Mouse (Mus musculus) ES-E14 (cell line): ENCODE measurements around the gene Syt9. TPM values are rescaled to one million over a fixed set of nuclear protein-coding genes. Genes with fewer than 3 reads are reported as not detected.

Experiments
- DNase-seq: peaks from one replicate; pipeline ENCODE4 v3.0.0-alpha.2; 2013; ENCODE audit warnings: low read depth, low spot score
- H3K27ac ChIP-seq: 2 replicates; pipeline ENCODE4 v1.5.1; 2012; ENCODE audit warnings: low read depth, mild to moderate bottlenecking, low read length, moderate library complexity, mixed read lengths; ENCODE audit not compliant: poor library complexity, insufficient read depth, severe bottlenecking
- H3K36me3 ChIP-seq: 2 replicates; pipeline ENCODE4 v1.6.1; 2012; ENCODE audit warnings: mild to moderate bottlenecking, low read length, moderate library complexity, mixed read lengths; ENCODE audit not compliant: control insufficient read depth, poor library complexity, insufficient read depth, severe bottlenecking
- H3K4me1 ChIP-seq, 2 experiments: fragments of 150-350 bp in 1 of 2; sonication (generic) in 1 of 2; 2 replicates each; pipeline ENCODE4 v1.6.1; 2012; ENCODE audit warnings: low read length in 2 of 2, mild to moderate bottlenecking in 1 of 2, mixed read lengths in 1 of 2; ENCODE audit not compliant: control insufficient read depth in 2 of 2, insufficient read depth in 2 of 2, poor library complexity in 1 of 2
- H3K4me3 ChIP-seq, 2 experiments: fragments of 150-350 bp in 1 of 2; sonication (generic) in 1 of 2; 2 replicates each; pipeline ENCODE4 v1.5.1; 2012; ENCODE audit warnings: low read length in 2 of 2, low read depth in 1 of 2, mild to moderate bottlenecking in 1 of 2, mixed read lengths in 1 of 2; ENCODE audit not compliant: insufficient read depth in 1 of 2, poor library complexity in 1 of 2, severe bottlenecking in 1 of 2
- H3K9ac ChIP-seq: 2 replicates; pipeline ENCODE4 v1.6.1; 2012; ENCODE audit warnings: low read depth, mild to moderate bottlenecking, low read length, mixed read lengths; ENCODE audit not compliant: poor library complexity, insufficient read depth, severe bottlenecking
- H3K9me3 ChIP-seq: fragments of 150-350 bp; sonication (generic); 2 replicates; pipeline ENCODE4 v1.6.1; 2012; ENCODE audit warnings: low read depth, mild to moderate bottlenecking, low read length; ENCODE audit not compliant: control insufficient read depth, insufficient read depth
- CHD2 ChIP-seq: IDR thresholded peaks from 2 replicates; pipeline ENCODE4 v1.6.1; 2014; ENCODE audit warnings: mild to moderate bottlenecking, low read depth, low read length, inconsistent platforms
- HCFC1 ChIP-seq: IDR thresholded peaks from 2 replicates; pipeline ENCODE4 v1.6.1; 2012; ENCODE audit warnings: low read length, inconsistent platforms, borderline replicate concordance; ENCODE audit not compliant: insufficient read depth
- MAFK ChIP-seq: IDR thresholded peaks from 2 replicates; pipeline ENCODE4 v1.6.1; 2014; ENCODE audit warnings: mild to moderate bottlenecking, low read depth, low read length, inconsistent platforms; ENCODE audit not compliant: insufficient read depth
- ZC3H11A ChIP-seq: IDR thresholded peaks from 2 replicates; pipeline ENCODE4 v1.6.1; 2012; ENCODE audit warnings: low read depth, mild to moderate bottlenecking, inconsistent platforms, low read length, borderline replicate concordance
- ZNF384 ChIP-seq: IDR thresholded peaks from 2 replicates; pipeline ENCODE4 v1.6.1; 2012; ENCODE audit warnings: low read depth, low read length, inconsistent platforms
- in situ Hi-C, 2 experiments: fragments of 600-800 bp; cut with MboI; formaldehyde crosslinking; loops; one replicate each; pipeline ENCODE4 v1.15.1; 2025; ENCODE audit warnings: low sequenced_read_pairs in 2 of 2, inconsistent platforms in 1 of 2; ENCODE audit not compliant: unreplicated experiment in 2 of 2
- total RNA-seq: library from RNA; depleted of rRNA; stranded (reverse); fragments of 300-350 nt; gene quantifications from 2 replicates; pipeline ENCODE4 v1.2.3, GENCODE M21; 2012

Gene Syt9
- total RNA-seq, 1 experiment = 8.4 TPM

- H3K4me3 ChIP-seq = no peak overlapping the region
- in situ Hi-C loops = loop anchor here in 1 of 2 experiments (10.0 kb wide), 1 partner anchor 307 kb away; no protein-coding TSS in a partner anchor
- no peak overlapping the region for H3K9ac ChIP-seq
- no peaks in the 10 kb centered on the region for H3K4me1 ChIP-seq
- H3K27ac ChIP-seq = no peak overlapping the region
- DNase-seq = no peak
- no peaks in the 10 kb centered on the region for H3K9me3 ChIP-seq
- no peaks in the 10 kb centered on the region for H3K36me3 ChIP-seq
- TF ChIP-seq ZC3H11A = no peak
- TF ChIP-seq HCFC1 = no peak
- TF ChIP-seq CHD2 = no peak
- TF ChIP-seq MAFK = no peak
- TF ChIP-seq ZNF384 = no peak
These were observed 150.9 kb downstream of the Syt9 start for GRCm38 (mm10) chr7:107521411-107521810.

GRCm38 (mm10) chr7:107526299-107526698 is 155.8 kb downstream of the Syt9 start:
- no peaks in the 10 kb centered on the region for H3K4me1 ChIP-seq
- no peak for TF ChIP-seq CHD2
- peak; percentile 67 for TF ChIP-seq ZC3H11A
- TF ChIP-seq MAFK = no peak
- no peaks in the 10 kb centered on the region for H3K9me3 ChIP-seq
- no peaks in the 10 kb centered on the region for H3K36me3 ChIP-seq
- H3K4me3 ChIP-seq = no peak overlapping the region
- in situ Hi-C loops = loop anchor here in 1 of 2 experiments (10.0 kb wide), 1 partner anchor 311 kb away; no protein-coding TSS in a partner anchor
- no peak overlapping the region for H3K9ac ChIP-seq
- no peak overlapping the region for H3K27ac ChIP-seq
- DNase-seq = peak; percentile 54

GRCm38 (mm10) chr7:107528169-107528772 is 157.7 kb downstream of the Syt9 start:
- TF ChIP-seq ZNF384 (no peak), ZC3H11A (no peak), CHD2 (no peak), MAFK (no peak), HCFC1 (no peak)
- Histone ChIP-seq H3K9me3 (no peaks in the 10 kb centered on the region), H3K27ac (no peak overlapping the region), H3K4me1 (no peaks in the 10 kb centered on the region), H3K36me3 (no peaks in the 10 kb centered on the region), H3K9ac (no peak overlapping the region), H3K4me3 (no peak overlapping the region)
- no peak for DNase-seq
- in situ Hi-C loops = loop anchor here in 1 of 2 experiments (10.0 kb wide), 1 partner anchor 313 kb away; no protein-coding TSS in a partner anchor

GRCm38 (mm10) chr7:107529364-107529763 is 158.8 kb downstream of the Syt9 start:
- in situ Hi-C loops = loop anchor here in 1 of 2 experiments (10.0 kb wide), 1 partner anchor 315 kb away; no protein-coding TSS in a partner anchor
- no peak overlapping the region for H3K4me3 ChIP-seq
- no peak overlapping the region for H3K9ac ChIP-seq
- no peak overlapping the region for H3K27ac ChIP-seq
- TF ChIP-seq ZNF384 (no peak), MAFK (no peak), CHD2 (no peak), ZC3H11A (no peak), HCFC1 (no peak)
- DNase-seq = no peak
- no peaks in the 10 kb centered on the region for H3K36me3 ChIP-seq
- no peaks in the 10 kb centered on the region for H3K4me1 ChIP-seq
- no peaks in the 10 kb centered on the region for H3K9me3 ChIP-seq

GRCm38 (mm10) chr7:107535311-107535710 is 164.8 kb downstream of the Syt9 start:
- no peaks in the 10 kb centered on the region for H3K36me3 ChIP-seq
- peaks cover 0 to 4% of the 10 kb centered on the region in 2 experiments; a peak in 1 of 4 replicates for H3K4me1 ChIP-seq
- H3K9ac ChIP-seq = no peak overlapping the region
- no peak for DNase-seq
- H3K4me3 ChIP-seq = no peak overlapping the region
- no peak for TF ChIP-seq MAFK
- TF ChIP-seq ZNF384 = no peak
- TF ChIP-seq ZC3H11A = no peak
- TF ChIP-seq CHD2 = no peak
- no peak for TF ChIP-seq HCFC1
- H3K9me3 ChIP-seq = no peaks in the 10 kb centered on the region
- in situ Hi-C loops = no loop called here
- H3K27ac ChIP-seq = 0 out of 2 replicates have a peak overlapping the region, but pooled peaks have one; percentile 2
